Mouse (Mus musculus) erythroblast, embryonic 14.5 days (primary cell): ENCODE results near the gene Lhfp. TPM values are rescaled to one million over a fixed set of nuclear protein-coding genes. Genes with fewer than 3 reads are reported as not detected.

Source experiments
- H3K27me3 ChIP-seq: 2 replicates; pipeline ENCODE4 v1.6.1; 2012; ENCODE audit warnings: inconsistent platforms; ENCODE audit not compliant: control insufficient read depth
- H3K36me3 ChIP-seq: 2 replicates; pipeline ENCODE4 v1.6.1; 2012; ENCODE audit warnings: mild to moderate bottlenecking, inconsistent platforms; ENCODE audit not compliant: control insufficient read depth
- H3K4me1 ChIP-seq: 2 replicates; pipeline ENCODE4 v1.6.1; 2012; ENCODE audit warnings: inconsistent platforms; ENCODE audit not compliant: control insufficient read depth
- H3K4me3 ChIP-seq: replicated peaks from 2 replicates; pipeline ENCODE3; 2012; ENCODE audit warnings: moderate library complexity, mild to moderate bottlenecking, inconsistent platforms
- H3K9me3 ChIP-seq: 2 replicates; pipeline ENCODE4 v1.6.1; 2012; ENCODE audit warnings: low read length, inconsistent platforms, mixed read lengths; ENCODE audit not compliant: control insufficient read depth
- GATA1 ChIP-seq: IDR thresholded peaks from 2 replicates; pipeline ENCODE4 v1.6.1; 2012; ENCODE audit warnings: low read length, inconsistent platforms, mixed read lengths
- TAL1 ChIP-seq: IDR thresholded peaks from 3 replicates; pipeline ENCODE4 v1.6.1; 2012; ENCODE audit warnings: low read length, inconsistent platforms, mixed read lengths
- polyA plus RNA-seq: library from polyadenylated mRNA; stranded (reverse); fragments of >175 nt; gene quantifications from 2 replicates; pipeline ENCODE4 v1.2.3, GENCODE M21; 2012

The Lhfp gene
- polyA plus RNA-seq, 1 experiment = not detected

- H3K36me3 ChIP-seq = peaks cover 44% of the 10 kb centered on the region
- H3K9me3 ChIP-seq = no peaks in the 10 kb centered on the region
- TF ChIP-seq TAL1 = no peak
- no peak for TF ChIP-seq GATA1
- H3K4me3 ChIP-seq = no peak overlapping the region
- no peaks in the 10 kb centered on the region for H3K4me1 ChIP-seq
- H3K27me3 ChIP-seq = no peaks in the 10 kb centered on the region
Observed at GRCm38 (mm10) chr3:53007411-53007810, 33.9 kb upstream of the Lhfp start.

- TF ChIP-seq TAL1 (no peak), GATA1 (no peak)
- peaks cover 16% of the 10 kb centered on the region for H3K36me3 ChIP-seq
- no peaks in the 10 kb centered on the region for H3K27me3 ChIP-seq
- H3K4me3 ChIP-seq = peak within 1 kb of the TSS; percentile 68
- peaks cover 12% of the 10 kb centered on the region for H3K4me1 ChIP-seq
- no peaks in the 10 kb centered on the region for H3K9me3 ChIP-seq
Observed at GRCm38 (mm10) chr3:53016436-53017340, 24.6 kb upstream of the Lhfp start, which contains the start of gene Cog6. TSS of gene Cog6 (minus strand) at chr3:53017237.

- no peaks in the 10 kb centered on the region for H3K27me3 ChIP-seq
- no peak overlapping the region for H3K4me3 ChIP-seq
- H3K36me3 ChIP-seq = no peaks in the 10 kb centered on the region
- H3K9me3 ChIP-seq = no peaks in the 10 kb centered on the region
- TF ChIP-seq TAL1 (no peak), GATA1 (no peak)
- no peaks in the 10 kb centered on the region for H3K4me1 ChIP-seq
Observed at GRCm38 (mm10) chr3:53027333-53027732, 14.0 kb upstream of the Lhfp start.

GRCm38 (mm10) chr3:53029046-53029445 lies 12.3 kb upstream of the Lhfp start:
- TF ChIP-seq TAL1 = no peak
- H3K9me3 ChIP-seq = no peaks in the 10 kb centered on the region
- no peak overlapping the region for H3K4me3 ChIP-seq
- no peaks in the 10 kb centered on the region for H3K36me3 ChIP-seq
- no peaks in the 10 kb centered on the region for H3K4me1 ChIP-seq
- H3K27me3 ChIP-seq = no peaks in the 10 kb centered on the region

GRCm38 (mm10) chr3:53031586-53031985 lies 9.7 kb upstream of the Lhfp start:
- no peaks in the 10 kb centered on the region for H3K27me3 ChIP-seq
- H3K4me3 ChIP-seq = no peak overlapping the region
- H3K4me1 ChIP-seq = no peaks in the 10 kb centered on the region
- H3K9me3 ChIP-seq = no peaks in the 10 kb centered on the region
- H3K36me3 ChIP-seq = no peaks in the 10 kb centered on the region
- TF ChIP-seq TAL1 (no peak), GATA1 (no peak)

GRCm38 (mm10) chr3:53032432-53032831 lies 8.9 kb upstream of the Lhfp start:
- H3K36me3 ChIP-seq = no peaks in the 10 kb centered on the region
- no peaks in the 10 kb centered on the region for H3K9me3 ChIP-seq
- TF ChIP-seq GATA1 (no peak), TAL1 (no peak)
- no peak overlapping the region for H3K4me3 ChIP-seq
- H3K27me3 ChIP-seq = no peaks in the 10 kb centered on the region
- no peaks in the 10 kb centered on the region for H3K4me1 ChIP-seq

- Histone ChIP-seq H3K4me3 (no peak overlapping the region), H3K9me3 (no peaks in the 10 kb centered on the region), H3K27me3 (peaks cover 4% of the 10 kb centered on the region), H3K36me3 (no peaks in the 10 kb centered on the region), H3K4me1 (no peaks in the 10 kb centered on the region)
- no peak for TF ChIP-seq TAL1
- no peak for TF ChIP-seq GATA1
Observed at GRCm38 (mm10) chr3:53033448-53033847, 7.9 kb upstream of the Lhfp start.

GRCm38 (mm10) chr3:53036076-53036475 lies 5.3 kb upstream of the Lhfp start:
- no peak for TF ChIP-seq GATA1
- no peak for TF ChIP-seq TAL1
- Histone ChIP-seq H3K4me3 (no peak overlapping the region), H3K4me1 (no peaks in the 10 kb centered on the region), H3K36me3 (no peaks in the 10 kb centered on the region), H3K27me3 (peaks cover 26% of the 10 kb centered on the region), H3K9me3 (no peaks in the 10 kb centered on the region)

GRCm38 (mm10) chr3:53036941-53037340 lies 4.4 kb upstream of the Lhfp start:
- no peaks in the 10 kb centered on the region for H3K4me1 ChIP-seq
- H3K9me3 ChIP-seq = no peaks in the 10 kb centered on the region
- TF ChIP-seq TAL1 (no peak), GATA1 (no peak)
- peaks cover 34% of the 10 kb centered on the region for H3K27me3 ChIP-seq
- H3K4me3 ChIP-seq = no peak overlapping the region
- H3K36me3 ChIP-seq = no peaks in the 10 kb centered on the region
